Mouse (Mus musculus) mouse embryonic stem cell (cell line): ENCODE data around the gene Hacd1.
"Not testable (repeated sequence)": the region's sequence is repeated elsewhere in the genome, so short reads cannot be mapped to it uniquely, and the experiment has no call there.

Experiments used
- in situ Hi-C, 2 experiments: fragments of 300-500 bp; cut with MboI; formaldehyde crosslinking; loops; 1 replicate in 1 of 2; 3 replicates in 1 of 2; pipeline ENCODE4 v1.14.3; 2019 to 2020; ENCODE audit warnings: low sequenced_read_pairs in 2 of 2, low pct_unique_long_range_greater_than_20kb in 1 of 2, mixed read lengths in 1 of 2; ENCODE audit not compliant: unreplicated experiment in 1 of 2

Hacd1 gene

DNA sequence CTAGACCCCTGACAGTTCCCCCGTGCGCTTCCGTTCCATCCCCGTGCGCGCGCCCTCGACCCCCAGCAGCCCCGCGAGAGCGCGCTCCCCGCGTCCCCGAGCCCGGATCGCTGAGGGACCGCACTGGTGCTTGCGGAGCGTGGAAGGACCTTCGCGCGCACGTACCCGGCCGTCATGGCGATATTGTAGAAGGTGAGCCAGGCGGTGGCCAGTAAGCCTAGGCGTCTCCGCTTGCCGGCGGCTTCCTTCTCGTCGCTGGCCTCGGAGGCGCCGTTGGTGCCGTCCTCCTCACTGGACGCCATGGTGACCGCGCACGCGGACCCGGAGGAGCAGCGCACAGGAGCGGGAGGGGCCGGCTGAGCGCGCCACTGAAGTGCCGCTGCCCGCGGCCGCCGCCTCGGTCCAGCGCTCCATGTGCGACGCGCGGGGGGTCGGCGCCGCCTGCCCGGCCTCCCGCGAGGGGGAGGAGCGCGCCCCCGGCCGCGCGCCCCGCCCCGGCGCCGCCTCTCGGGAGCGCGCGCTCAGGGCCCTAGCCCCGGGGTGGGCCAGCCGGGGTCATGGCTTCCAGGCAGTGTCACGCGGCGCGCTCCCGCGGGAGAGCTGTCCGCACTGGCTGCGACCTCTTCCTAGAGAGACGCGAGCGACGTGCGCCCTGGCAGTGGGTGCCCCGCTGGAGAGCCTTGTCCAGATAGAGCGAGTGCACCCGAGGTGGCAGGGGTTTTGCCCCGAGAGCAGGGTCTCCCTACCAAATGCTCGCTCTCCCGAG lies at the start of gene Hacd1:
TSS of gene Hacd1 (minus strand) at position 570 of the 766 bp plus-strand sequence.
- in situ Hi-C loops = loop anchor here in 1 of 2 experiments (25.0 kb wide), 1 partner anchor 232 kb away; no protein-coding TSS in a partner anchor

- in situ Hi-C loops = no loop called here
Measured at GRCm38 (mm10) chr2:14103924-14104323, 48.0 kb upstream of the Hacd1 start.

DNA sequence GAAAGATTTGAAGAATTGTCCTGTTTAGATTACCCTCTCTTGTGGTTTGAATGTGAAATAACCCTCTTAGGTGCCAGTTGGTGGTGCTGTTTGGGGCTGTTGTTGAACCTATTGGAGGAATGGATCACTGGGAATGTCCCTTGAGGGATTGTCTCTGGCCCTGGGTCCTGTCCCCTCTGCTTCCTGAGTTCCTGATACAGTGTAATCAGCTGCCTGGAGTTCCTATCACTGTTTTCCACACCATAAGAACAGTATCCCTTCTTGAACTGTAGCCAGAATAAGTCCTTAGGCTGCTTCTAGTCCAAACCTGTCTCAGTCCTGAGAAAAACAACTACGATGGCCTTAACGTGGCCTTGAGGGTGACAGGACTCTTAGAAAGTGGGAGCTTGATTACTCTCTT lies 46.7 kb upstream of the Hacd1 start:
- in situ Hi-C loops = no loop called here

- in situ Hi-C loops = no loop called here
Measured at GRCm38 (mm10) chr2:14100533-14100932, 44.6 kb upstream of the Hacd1 start.

DNA sequence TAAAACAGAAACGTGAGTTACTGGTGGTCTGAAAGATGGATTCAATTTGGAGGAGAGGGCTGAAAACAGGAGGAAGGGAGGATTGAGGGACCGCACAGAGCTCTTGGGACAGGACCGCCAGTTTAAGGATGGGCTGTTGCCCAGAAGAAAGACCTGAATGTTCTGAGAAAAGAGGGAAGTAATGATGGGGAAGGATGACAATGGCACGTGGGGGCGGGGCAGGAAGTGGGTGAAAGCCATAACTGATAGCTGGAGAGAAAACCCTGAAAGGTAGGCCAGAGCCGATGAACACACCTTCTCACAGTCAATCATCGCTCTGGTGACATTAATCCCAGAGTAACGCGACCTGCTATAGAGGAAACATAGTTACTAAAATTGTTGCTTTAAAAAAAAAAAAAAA lies 22.6 kb upstream of the Hacd1 start:
- in situ Hi-C loops = not testable (repeated sequence)

GRCm38 (mm10) chr2:14074221-14074901 lies 18.4 kb upstream of the Hacd1 start:
- in situ Hi-C loops = loop anchor here in 1 of 2 experiments (25.0 kb wide), 1 partner anchor 213 kb away; no protein-coding TSS in a partner anchor

DNA sequence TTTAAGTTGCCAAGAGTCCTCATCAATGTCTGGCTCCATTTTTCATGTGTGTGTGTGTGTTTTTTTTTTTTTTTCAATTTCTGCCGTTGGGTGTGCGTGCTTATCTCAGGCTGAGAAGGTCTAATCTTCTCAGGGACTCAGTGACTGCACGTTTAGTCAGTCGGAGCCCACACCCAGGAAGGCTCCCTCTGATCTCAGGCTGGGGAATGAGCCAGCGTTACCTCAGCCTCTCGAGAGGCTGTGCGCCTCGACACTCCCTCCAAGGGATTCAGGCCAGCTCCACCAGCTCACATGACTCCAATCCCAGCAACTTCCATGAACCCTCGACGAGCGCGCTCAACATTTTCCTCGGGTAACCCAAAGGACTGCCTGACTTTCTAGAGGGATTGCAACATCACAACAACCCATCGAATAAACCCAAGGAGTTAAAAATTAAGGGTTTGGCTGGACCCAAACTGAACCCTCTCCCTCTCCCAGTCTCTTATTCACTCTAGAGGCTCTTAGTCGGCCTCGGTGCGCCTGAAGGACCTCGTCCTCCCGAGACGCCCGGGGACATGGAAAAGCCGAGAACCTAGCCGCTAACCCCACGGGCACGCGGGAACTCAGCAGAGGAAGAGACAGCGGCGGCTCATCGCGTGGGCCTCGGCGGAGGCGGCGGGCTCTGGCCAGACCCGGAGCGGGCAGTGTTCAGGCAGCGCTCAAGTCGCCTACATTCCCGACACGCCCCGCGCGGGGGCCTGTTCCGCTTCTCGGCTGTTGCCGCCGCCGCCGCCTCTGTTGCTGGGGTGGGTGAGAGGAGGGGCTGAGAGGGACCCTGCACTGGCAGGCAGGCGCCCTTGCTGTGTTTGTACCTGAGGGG lies 17.7 kb upstream of the Hacd1 start, which contains the start of gene Stam:
TSS of gene Stam (plus strand) at position 737 of the 859 bp plus-strand sequence.
- in situ Hi-C loops = loop anchor here in 1 of 2 experiments (25.0 kb wide), 1 partner anchor 214 kb away; no protein-coding TSS in a partner anchor

DNA sequence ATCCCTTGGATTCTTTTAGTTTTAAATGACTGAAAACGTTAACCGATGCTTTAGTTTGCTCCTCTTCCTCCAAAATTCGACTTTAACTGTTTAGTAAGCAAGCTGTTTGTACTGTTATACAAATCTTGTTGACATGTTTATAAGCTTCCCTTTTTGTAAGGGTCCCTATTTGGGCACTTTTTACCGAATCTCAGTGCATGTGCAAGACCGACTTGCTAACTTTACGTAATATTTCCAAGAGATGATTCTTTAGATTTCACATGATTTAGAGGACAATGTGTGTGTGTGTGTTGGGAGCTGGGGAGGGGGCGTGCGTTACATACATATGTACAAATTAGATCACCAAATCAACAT lies 17.1 kb upstream of the Hacd1 start:
- in situ Hi-C loops = loop anchor here in 1 of 2 experiments (25.0 kb wide), 1 partner anchor 214 kb away; no protein-coding TSS in a partner anchor

GRCm38 (mm10) chr2:14070466-14070865 lies 14.5 kb upstream of the Hacd1 start:
- in situ Hi-C loops = loop anchor here in 1 of 2 experiments (25.0 kb wide), 1 partner anchor 217 kb away; no protein-coding TSS in a partner anchor

DNA sequence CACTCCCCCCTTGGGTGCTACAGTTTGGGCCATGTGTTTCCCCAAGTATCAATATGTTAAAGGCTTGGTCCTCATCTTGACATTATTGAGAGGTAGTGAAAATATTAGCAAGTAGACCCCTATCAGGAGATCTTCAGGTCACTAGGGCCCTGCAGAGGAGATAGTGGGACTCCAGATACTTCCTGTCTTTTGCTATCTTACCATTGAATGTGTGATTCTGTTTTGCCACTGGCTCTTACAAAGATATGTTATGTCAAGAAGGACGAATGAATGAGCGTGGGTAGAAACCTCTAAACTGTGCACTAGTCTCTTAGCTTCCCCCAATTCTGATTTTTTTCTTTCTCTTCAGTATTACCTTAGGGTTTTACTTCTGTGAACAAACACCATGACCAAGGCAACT lies 13.1 kb upstream of the Hacd1 start:
- in situ Hi-C loops = loop anchor here in 1 of 2 experiments (25.0 kb wide), 1 partner anchor 218 kb away; no protein-coding TSS in a partner anchor

GRCm38 (mm10) chr2:14065704-14066650 lies 10.0 kb upstream of the Hacd1 start:
- in situ Hi-C loops = loop anchor here in 1 of 2 experiments (25.0 kb wide), 1 partner anchor 221 kb away; no protein-coding TSS in a partner anchor

- in situ Hi-C loops = loop anchor here in 1 of 2 experiments (25.0 kb wide), 1 partner anchor 232 kb away; no protein-coding TSS in a partner anchor
Measured at GRCm38 (mm10) chr2:14055168-14055565, 768 bp downstream of the Hacd1 start.

- in situ Hi-C loops = loop anchor here in 1 of 2 experiments (25.0 kb wide), 1 partner anchor 233 kb away; no protein-coding TSS in a partner anchor
Measured at GRCm38 (mm10) chr2:14054716-14055115, 1.2 kb downstream of the Hacd1 start.

DNA sequence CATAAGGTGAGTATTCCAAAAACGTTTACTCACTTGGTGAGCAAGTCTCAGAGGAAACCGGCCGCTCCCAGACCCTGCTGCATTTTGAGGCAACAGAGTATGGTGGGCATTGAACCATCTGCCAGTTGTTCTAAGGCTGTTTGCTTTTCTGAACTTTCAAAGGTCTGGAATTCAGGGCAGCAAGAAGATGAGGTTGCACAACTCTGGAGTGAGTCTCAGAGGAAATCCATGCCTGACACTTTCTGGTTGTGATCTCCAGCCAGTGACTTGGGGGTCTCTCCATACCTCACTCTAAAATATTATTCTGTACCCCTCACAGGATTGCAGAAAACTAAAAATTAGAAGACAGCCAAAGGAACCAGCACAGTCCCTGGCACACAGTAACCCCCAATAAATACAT lies 1.8 kb downstream of the Hacd1 start:
- in situ Hi-C loops = loop anchor here in 1 of 2 experiments (25.0 kb wide), 1 partner anchor 233 kb away; no protein-coding TSS in a partner anchor

- in situ Hi-C loops = loop anchor here in 1 of 2 experiments (25.0 kb wide), 1 partner anchor 234 kb away; no protein-coding TSS in a partner anchor
Measured at GRCm38 (mm10) chr2:14053618-14054017, 2.3 kb downstream of the Hacd1 start.

GRCm38 (mm10) chr2:14048808-14049207 lies 7.1 kb downstream of the Hacd1 start:
- in situ Hi-C loops = loop anchor here in 1 of 2 experiments (10.0 kb wide), 1 partner anchor 246 kb away; no protein-coding TSS in a partner anchor

DNA sequence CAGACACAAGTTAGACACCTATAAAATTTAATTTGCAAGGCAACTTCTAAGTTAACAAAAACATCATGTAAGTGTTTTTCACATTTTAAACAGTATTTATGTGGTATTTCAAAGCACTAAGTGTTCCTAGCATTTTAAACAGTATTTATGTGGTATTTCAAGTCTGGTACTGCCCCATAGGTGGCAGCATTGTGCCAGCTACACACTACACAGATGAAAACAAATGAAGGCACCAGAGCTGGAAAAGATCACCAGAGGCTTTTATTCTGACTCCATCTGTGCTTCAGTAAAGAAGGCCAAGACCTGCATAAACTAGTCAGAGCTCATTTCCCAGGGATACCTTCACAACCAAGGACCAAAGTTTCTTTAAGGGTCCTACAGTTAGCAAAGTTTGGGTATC lies 7.6 kb downstream of the Hacd1 start:
- in situ Hi-C loops = loop anchor here in 1 of 2 experiments (10.0 kb wide), 1 partner anchor 246 kb away; no protein-coding TSS in a partner anchor
